Mouse (Mus musculus) spleen, adult 2 months (tissue): Measurements from ENCODE around the gene Dleu7.

Experiments used
- CTCF ChIP-seq: fragments of 200-500 bp; IDR thresholded peaks from 2 replicates; pipeline ENCODE4 v1.5.1; 2011; ENCODE audit warnings: mild to moderate bottlenecking, inconsistent platforms; ENCODE audit not compliant: insufficient read depth, insufficient read length, insufficient replicate concordance; ENCODE audit errors: extremely low read depth
- POLR2A ChIP-seq: fragments of 200-500 bp; IDR thresholded peaks from 2 replicates; pipeline ENCODE4 v1.6.1; 2011; ENCODE audit warnings: low read depth, low read length, inconsistent platforms

DNA sequence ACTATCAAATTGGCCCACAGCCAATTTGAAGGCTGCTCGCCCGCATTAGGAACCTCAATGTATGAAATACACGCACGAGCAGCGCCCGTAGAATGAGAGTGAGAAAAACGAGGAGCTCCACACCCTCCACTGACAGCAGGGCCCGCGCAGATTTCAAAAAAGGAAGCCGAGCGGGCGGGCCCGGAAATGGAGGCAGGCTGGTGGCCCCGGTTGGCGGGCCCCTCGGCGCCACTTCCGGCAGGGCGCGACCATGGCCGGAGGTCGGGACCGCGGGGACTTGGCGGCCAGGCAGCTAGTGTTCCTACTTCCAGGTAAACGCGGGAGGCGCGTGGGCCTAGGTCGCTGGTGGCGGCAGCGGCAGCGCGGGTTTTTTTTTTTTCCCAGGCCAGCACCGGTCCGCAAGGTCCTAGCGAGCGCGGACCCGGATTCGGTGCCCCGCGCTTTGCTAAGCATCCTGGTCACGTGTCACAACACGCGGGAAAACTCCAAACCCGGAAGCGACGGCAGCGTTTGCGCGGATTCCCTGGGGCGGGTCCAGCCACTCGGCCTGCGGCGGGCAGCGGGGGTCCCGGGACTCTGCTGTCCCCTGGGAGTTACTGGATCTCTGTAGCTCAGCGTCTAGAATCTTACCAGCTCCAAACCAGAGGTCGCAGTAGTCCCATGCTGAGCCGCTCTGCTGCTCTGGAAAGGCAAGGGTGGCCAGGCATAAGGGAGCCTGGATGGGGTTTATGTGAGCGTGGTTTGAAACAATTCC is 39.2 kb upstream of the Dleu7 start:
- TF ChIP-seq POLR2A (no peak; the same call in 1 of the 2 replicates), CTCF (no peak)
